Mouse (Mus musculus) small intestine, adult 2 months (tissue): Measurements from ENCODE around the gene Olfr721-ps1.

Source experiments
- CTCF ChIP-seq: fragments of 200-500 bp; IDR thresholded peaks from 2 replicates; pipeline ENCODE4 v1.5.1; 2012; ENCODE audit warnings: low read depth, mild to moderate bottlenecking, control low read depth, inconsistent platforms, low read length, moderate library complexity, mixed read lengths; ENCODE audit not compliant: insufficient replicate concordance, insufficient read length; ENCODE audit errors: extremely low read depth
- POLR2A ChIP-seq: fragments of 200-500 bp; IDR thresholded peaks from 2 replicates; pipeline ENCODE4 v1.6.1; 2012; ENCODE audit warnings: low read depth, mild to moderate bottlenecking, control low read depth, inconsistent platforms, low read length, moderate library complexity

GRCm38 (mm10) chr14:14400998-14401397 lies at the start of gene Olfr721-ps1:
- TF ChIP-seq CTCF (no peak), POLR2A (no peak)
